Mouse (Mus musculus) midbrain, postnatal 0 days (tissue): ENCODE measurements around the gene Erbb2. TPM values are rescaled to one million over a fixed set of nuclear protein-coding genes. Genes with fewer than 3 reads are reported as not detected.

Experiments used
- ATAC-seq: fragments of 200-750 bp; cut with Nextera tagmentation; 2 replicates; pipeline ENCODE4 v1.8.0; 2017; ENCODE audit warnings: moderate number of reproducible peaks, mild to moderate bottlenecking, moderate TSS enrichment, moderate library complexity; ENCODE audit not compliant: low FRiP score
- DNase-seq: peaks from one replicate; pipeline ENCODE4 v3.0.0-alpha.2; 2015; ENCODE audit warnings: low spot score
- H3K27ac ChIP-seq: fragments of 300-500 bp; sonication (generic); 2 replicates; pipeline ENCODE4 v1.5.1; 2014; ENCODE audit warnings: low read depth, mild to moderate bottlenecking, low read length, mixed read lengths
- H3K27me3 ChIP-seq: fragments of 300-500 bp; sonication (generic); 2 replicates; pipeline ENCODE4 v1.6.1; 2014; ENCODE audit warnings: low read length, control low read depth, mixed read lengths; ENCODE audit not compliant: insufficient read depth
- H3K36me3 ChIP-seq: fragments of 300-500 bp; sonication (generic); 2 replicates; pipeline ENCODE4 v1.6.1; 2014; ENCODE audit warnings: low read length, control low read depth, mixed read lengths; ENCODE audit not compliant: insufficient read depth
- H3K4me1 ChIP-seq: fragments of 300-500 bp; sonication (generic); 2 replicates; pipeline ENCODE4 v1.6.1; 2014; ENCODE audit warnings: mild to moderate bottlenecking, control low read depth, antibody characterized with exemption, low read length, mixed read lengths; ENCODE audit not compliant: insufficient read depth
- H3K4me2 ChIP-seq: fragments of 300-500 bp; sonication (generic); 2 replicates; pipeline ENCODE4 v1.6.1; 2014; ENCODE audit warnings: low read depth, mild to moderate bottlenecking, low read length, mixed read lengths; ENCODE audit not compliant: poor library complexity, severe bottlenecking
- H3K4me3 ChIP-seq: fragments of 300-500 bp; sonication (generic); 2 replicates; pipeline ENCODE4 v1.5.1; 2014; ENCODE audit warnings: low read depth, mild to moderate bottlenecking, low read length, moderate library complexity
- H3K9ac ChIP-seq: fragments of 300-500 bp; sonication (generic); replicated peaks from 2 replicates; pipeline ENCODE4 v1.6.1; 2014; ENCODE audit warnings: mild to moderate bottlenecking, low read length, moderate library complexity, mixed read lengths; ENCODE audit not compliant: poor library complexity, severe bottlenecking
- H3K9me3 ChIP-seq: fragments of 300-500 bp; sonication (generic); 2 replicates; pipeline ENCODE4 v1.6.1; 2016; ENCODE audit warnings: low read length, control low read depth
- CTCF ChIP-seq: IDR thresholded peaks from 2 replicates; pipeline ENCODE4 v1.5.1; 2016; ENCODE audit warnings: antibody characterized with exemption, mild to moderate bottlenecking
- WGBS: fragments of 180-500 bp; shearing (Covaris S2); extraction: QIAGEN DNeasy Blood & Tissue Kit; methylation state at CpG from one replicate; pipeline ENCODE4 v1.1.7; 2014; 5-methylcytosine and 5-hydroxymethylcytosine counted together
- polyA plus RNA-seq: library from polyadenylated mRNA; unstranded; fragments of >200 nt; fragmentation: Nextera tagmentation; extraction: Ambion mirVana; gene quantifications from 2 replicates; pipeline ENCODE4 v1.2.1, GENCODE M21; 2015
- total RNA-seq: library from RNA; depleted of rRNA; stranded (reverse); fragments of >200 nt; gene quantifications from 2 replicates; pipeline ENCODE4 v1.2.3, GENCODE M21; 2014

Erbb2 gene
- total and polyA plus RNA-seq, 2 experiments from 2014 or later: 3.9 to 9.4 TPM

GRCm38 (mm10) chr11:98449921-98450771 is 37.9 kb downstream of the Erbb2 start:
- no peaks in the 10 kb centered on the region for H3K36me3 ChIP-seq
- no peak overlapping the region for H3K4me3 ChIP-seq
- no peak for ATAC-seq
- H3K9me3 ChIP-seq: no peaks in the 10 kb centered on the region
- peaks cover 7% of the 10 kb centered on the region; the same call in 1 of the 2 replicates for H3K27me3 ChIP-seq
- H3K27ac ChIP-seq: no peak overlapping the region
- H3K9ac ChIP-seq: no peak overlapping the region
- no peak overlapping the region for H3K4me2 ChIP-seq
- H3K4me1 ChIP-seq: no peaks in the 10 kb centered on the region
- TF ChIP-seq CTCF: no peak
- no peak for DNase-seq
- WGBS: 83% methylated on average over 20 of the region's 20 CpGs

DNA sequence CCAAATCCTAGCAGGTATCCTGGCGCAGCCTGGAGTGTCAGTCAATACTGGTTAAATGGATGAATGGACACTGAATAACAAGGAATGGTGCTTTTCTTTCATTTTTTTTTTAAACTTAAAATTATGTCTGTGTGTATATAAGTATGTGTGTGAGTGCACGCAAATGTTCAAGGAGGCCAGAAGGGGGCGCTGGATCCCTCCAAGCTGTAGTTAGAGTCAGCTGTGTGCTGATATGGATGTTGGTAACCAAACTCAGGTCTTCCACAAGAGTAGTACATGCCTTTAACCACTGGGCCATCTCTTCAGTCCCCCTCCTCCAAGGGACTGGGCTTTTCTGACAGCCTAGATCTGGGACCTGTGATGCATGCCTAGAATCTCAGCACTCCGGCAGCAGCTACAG is 43.2 kb downstream of the Erbb2 start:
- no peaks in the 10 kb centered on the region for H3K4me1 ChIP-seq
- no peaks in the 10 kb centered on the region for H3K36me3 ChIP-seq
- DNase-seq (no peak), ATAC-seq (no peak)
- H3K27me3 ChIP-seq: peaks cover 7% of the 10 kb centered on the region
- no peak overlapping the region for H3K4me3 ChIP-seq
- no peak overlapping the region for H3K9ac ChIP-seq
- H3K9me3 ChIP-seq: no peaks in the 10 kb centered on the region
- no peak overlapping the region for H3K4me2 ChIP-seq
- 87% methylated on average over 4 of the region's 4 CpGs for WGBS
- no peak overlapping the region for H3K27ac ChIP-seq
- peak; percentile 39 for TF ChIP-seq CTCF

- 77% methylated on average over 5 of the region's 5 CpGs for WGBS
- Histone ChIP-seq H3K27ac (no peak overlapping the region), H3K4me1 (no peaks in the 10 kb centered on the region), H3K9me3 (no peaks in the 10 kb centered on the region), H3K4me3 (no peak overlapping the region), H3K4me2 (peak overlapping the region; percentile 75; the same call in 1 of the 2 replicates), H3K27me3 (peaks cover 7% of the 10 kb centered on the region), H3K36me3 (no peaks in the 10 kb centered on the region), H3K9ac (no peak overlapping the region)
- DNase-seq (no peak), ATAC-seq (no peak)
- TF ChIP-seq CTCF: no peak
Measured at GRCm38 (mm10) chr11:98456545-98456944, 44.3 kb downstream of the Erbb2 start.

DNA sequence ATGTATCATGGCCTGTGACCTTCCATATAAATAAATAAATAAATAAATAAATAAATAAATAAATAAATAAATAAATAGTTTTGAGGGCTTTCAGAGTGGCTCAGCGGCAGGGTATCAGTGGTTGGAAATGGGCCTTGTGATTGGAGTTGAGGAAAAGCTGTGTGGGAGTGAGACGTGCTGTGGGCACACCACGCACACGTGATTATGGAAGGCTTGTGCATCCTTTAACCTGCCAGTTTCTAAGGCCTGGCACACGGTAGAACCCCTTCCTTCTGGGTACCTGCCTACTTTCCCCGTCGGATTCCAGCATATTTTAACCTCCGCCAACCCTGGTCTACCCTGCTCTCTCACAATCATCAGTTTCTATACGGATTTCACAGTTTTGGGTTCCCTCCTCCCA is 44.7 kb downstream of the Erbb2 start:
- DNase-seq: no peak
- no peaks in the 10 kb centered on the region for H3K36me3 ChIP-seq
- 19% methylated on average over 9 of the region's 9 CpGs for WGBS
- no peak for TF ChIP-seq CTCF
- H3K27me3 ChIP-seq: peaks cover 7% of the 10 kb centered on the region
- peak overlapping the region; percentile 75 for H3K4me2 ChIP-seq
- peak overlapping the region; percentile 57 for H3K4me3 ChIP-seq
- peak; percentile 58 for ATAC-seq
- no peaks in the 10 kb centered on the region for H3K4me1 ChIP-seq
- no peaks in the 10 kb centered on the region for H3K9me3 ChIP-seq
- H3K27ac ChIP-seq: peak overlapping the region; percentile 76
- H3K9ac ChIP-seq: peak overlapping the region; percentile 67

- peak; percentile 71 for TF ChIP-seq CTCF
Measured at GRCm38 (mm10) chr11:98457367-98458120, 45.3 kb downstream of the Erbb2 start.

More at GRCm38 (mm10) chr11:98457367-98458120, 45.3 kb downstream of the Erbb2 start:
- peaks cover 7% of the 10 kb centered on the region for H3K27me3 ChIP-seq
- ATAC-seq (peak; percentile 84), DNase-seq (peak; percentile 82)
- no peaks in the 10 kb centered on the region for H3K36me3 ChIP-seq
- WGBS: under 1% methylated on average over 51 of the region's 64 CpGs
- peak overlapping the region; percentile 75 for H3K4me2 ChIP-seq
- no peaks in the 10 kb centered on the region for H3K4me1 ChIP-seq
- H3K9ac ChIP-seq: peak overlapping the region; percentile 67
- no peaks in the 10 kb centered on the region for H3K9me3 ChIP-seq
- H3K4me3 ChIP-seq: peak overlapping the region; percentile 57
- peak overlapping the region; percentile 76 for H3K27ac ChIP-seq
